Mouse (Mus musculus) hindbrain, embryonic 10.5 days (tissue): ENCODE measurements at regions not wholly inside any gene's neighbourhood (a gene's known extent, or its start where the extent isn't known, plus 50 kb on each side); places are given as distances from the start of the nearest gene placed in this dataset.

ENCODE experiments used
- DNase-seq: peaks from one replicate; pipeline ENCODE4 v3.0.0-alpha.2; 2017; ENCODE audit warnings: low spot score
- H3K27ac ChIP-seq: fragments of 300-500 bp; sonication (generic); 2 replicates; pipeline ENCODE4 v1.5.1; 2016; ENCODE audit warnings: mild to moderate bottlenecking, moderate library complexity
- H3K27me3 ChIP-seq: fragments of 300-500 bp; sonication (generic); 2 replicates; pipeline ENCODE4 v1.6.1; 2016; ENCODE audit warnings: mild to moderate bottlenecking; ENCODE audit not compliant: poor library complexity, insufficient read depth, severe bottlenecking
- H3K36me3 ChIP-seq: fragments of 300-500 bp; sonication (generic); 2 replicates; pipeline ENCODE4 v1.6.1; 2016; ENCODE audit warnings: mild to moderate bottlenecking, moderate library complexity
- H3K4me1 ChIP-seq: fragments of 300-500 bp; sonication (generic); replicated peaks from 2 replicates; pipeline ENCODE4 v1.6.1; 2016; ENCODE audit warnings: mild to moderate bottlenecking
- H3K4me3 ChIP-seq: fragments of 300-500 bp; sonication (generic); 2 replicates; pipeline ENCODE4 v1.5.1; 2016; ENCODE audit warnings: mild to moderate bottlenecking, moderate library complexity
- H3K9me3 ChIP-seq: fragments of 300-500 bp; sonication (generic); 2 replicates; pipeline ENCODE4 v1.6.1; 2016; ENCODE audit warnings: mild to moderate bottlenecking, moderate library complexity
- WGBS: fragments of 180-500 bp; shearing (Covaris S2); methylation state at CpG from one replicate; pipeline ENCODE4 v1.1.7; 2016; 5-methylcytosine and 5-hydroxymethylcytosine counted together

GRCm38 (mm10) chr8:9072724-9073123 is 382.4 kb upstream of the Arglu1 start:
- WGBS, result 95% methylated on average over 4 of the region's 4 CpGs
- DNase-seq, result no peak

GRCm38 (mm10) chr8:9072286-9072685 is 382.0 kb upstream of the Arglu1 start:
- Histone ChIP-seq H3K27ac (no peak overlapping the region), H3K4me3 (no peak overlapping the region), H3K4me1 (no peaks in the 10 kb centered on the region), H3K27me3 (no peaks in the 10 kb centered on the region), H3K36me3 (no peaks in the 10 kb centered on the region), H3K9me3 (no peaks in the 10 kb centered on the region)
- 89% methylated on average over 11 of the region's 11 CpGs for WGBS
- DNase-seq, result no peak

More at GRCm38 (mm10) chr8:9072724-9073123, 382.4 kb upstream of the Arglu1 start:
- Histone ChIP-seq H3K4me1 (no peaks in the 10 kb centered on the region), H3K4me3 (no peak overlapping the region), H3K27ac (no peak overlapping the region), H3K36me3 (no peaks in the 10 kb centered on the region), H3K27me3 (no peaks in the 10 kb centered on the region), H3K9me3 (no peaks in the 10 kb centered on the region)

DNA sequence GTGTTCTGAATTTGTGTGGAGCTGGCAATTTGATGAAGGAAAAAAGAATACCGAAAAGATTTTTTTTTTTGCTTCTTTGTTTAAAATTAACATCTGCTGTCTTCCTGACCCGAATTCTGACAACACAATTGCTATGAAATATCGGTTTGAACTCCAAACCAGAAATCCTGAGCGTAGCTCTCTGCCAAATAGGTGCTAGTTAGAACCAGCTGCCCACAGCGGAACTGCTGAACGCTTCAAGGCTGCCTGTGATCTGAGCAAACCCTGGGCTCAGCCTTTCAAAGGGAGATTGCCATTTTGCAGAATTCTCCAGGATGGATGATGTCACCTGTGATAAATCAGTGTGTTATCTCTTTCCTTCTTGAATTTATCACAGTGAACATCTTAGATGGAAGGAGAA is 380.6 kb upstream of the Arglu1 start:
- 90% methylated on average over 6 of the region's 6 CpGs for WGBS
- H3K4me1 ChIP-seq, result no peaks in the 10 kb centered on the region
- H3K27me3 ChIP-seq, result no peaks in the 10 kb centered on the region
- no peak overlapping the region for H3K4me3 ChIP-seq
- no peaks in the 10 kb centered on the region for H3K36me3 ChIP-seq
- no peaks in the 10 kb centered on the region for H3K9me3 ChIP-seq
- DNase-seq, result no peak
- H3K27ac ChIP-seq, result no peak overlapping the region

GRCm38 (mm10) chr8:9069845-9070244 is 379.5 kb upstream of the Arglu1 start:
- Histone ChIP-seq H3K27ac (no peak overlapping the region), H3K36me3 (no peaks in the 10 kb centered on the region), H3K4me1 (no peaks in the 10 kb centered on the region), H3K27me3 (no peaks in the 10 kb centered on the region), H3K9me3 (no peaks in the 10 kb centered on the region), H3K4me3 (no peak overlapping the region)
- DNase-seq, result no peak
- WGBS, result 80% methylated on average over 7 of the region's 7 CpGs

GRCm38 (mm10) chr8:9067731-9068130 is 377.4 kb upstream of the Arglu1 start:
- H3K36me3 ChIP-seq, result no peaks in the 10 kb centered on the region
- no peaks in the 10 kb centered on the region for H3K4me1 ChIP-seq
- 80% methylated on average over 1 of the region's 1 CpGs for WGBS
- DNase-seq, result no peak
- H3K27ac ChIP-seq, result no peak overlapping the region
- no peak overlapping the region for H3K4me3 ChIP-seq
- H3K27me3 ChIP-seq, result no peaks in the 10 kb centered on the region
- H3K9me3 ChIP-seq, result no peaks in the 10 kb centered on the region

DNA sequence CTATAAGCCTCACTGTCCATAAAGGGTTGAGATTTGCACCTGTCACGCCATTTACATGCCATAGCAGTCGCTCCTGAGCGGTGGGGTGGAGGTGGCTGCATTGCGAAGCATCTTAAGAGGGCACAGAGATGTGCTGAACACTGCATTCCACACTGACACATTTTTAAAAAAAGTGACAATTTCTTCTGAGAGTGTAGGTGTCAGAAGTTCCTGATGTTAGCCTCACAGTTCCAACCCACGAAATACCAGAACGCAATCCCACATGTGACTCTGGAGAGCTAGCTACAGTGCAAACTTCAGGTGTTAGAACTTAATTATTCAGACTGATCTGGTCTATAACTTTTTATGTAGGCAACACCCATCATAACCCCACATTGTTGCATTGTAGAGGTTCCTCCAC is 369.8 kb upstream of the Arglu1 start:
- no peaks in the 10 kb centered on the region for H3K36me3 ChIP-seq
- H3K4me3 ChIP-seq, result no peak overlapping the region
- no peak overlapping the region for H3K27ac ChIP-seq
- no peaks in the 10 kb centered on the region for H3K9me3 ChIP-seq
- H3K4me1 ChIP-seq, result no peaks in the 10 kb centered on the region
- 91% methylated on average over 6 of the region's 6 CpGs for WGBS
- no peaks in the 10 kb centered on the region for H3K27me3 ChIP-seq
- no peak for DNase-seq

DNA sequence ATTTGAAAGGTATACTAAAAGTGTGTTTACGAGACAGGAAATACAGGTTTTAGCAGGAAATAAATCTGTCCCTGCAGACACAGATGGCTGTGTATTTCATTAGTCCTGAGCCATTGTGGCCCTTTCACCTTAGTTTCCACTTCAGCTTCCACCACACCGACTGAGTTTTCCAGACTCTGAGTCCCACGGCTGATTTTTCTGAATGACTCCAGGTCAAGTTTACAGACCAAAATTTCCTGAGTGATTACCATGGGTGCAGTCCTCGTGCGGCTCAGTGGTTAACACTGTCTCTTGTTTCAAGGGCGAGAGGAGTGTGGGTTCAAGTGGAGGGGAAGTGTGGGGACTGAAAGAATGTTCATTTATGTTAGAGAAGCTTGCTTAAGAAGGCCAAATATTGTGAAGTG is 365.1 kb upstream of the Arglu1 start:
- no peaks in the 10 kb centered on the region for H3K36me3 ChIP-seq
- WGBS, result 84% methylated on average over 6 of the region's 6 CpGs
- H3K4me1 ChIP-seq, result no peaks in the 10 kb centered on the region
- H3K4me3 ChIP-seq, result no peak overlapping the region
- DNase-seq, result no peak
- no peaks in the 10 kb centered on the region for H3K9me3 ChIP-seq
- H3K27ac ChIP-seq, result no peak overlapping the region
- no peaks in the 10 kb centered on the region; the same call in 1 of the 2 replicates for H3K27me3 ChIP-seq

DNA sequence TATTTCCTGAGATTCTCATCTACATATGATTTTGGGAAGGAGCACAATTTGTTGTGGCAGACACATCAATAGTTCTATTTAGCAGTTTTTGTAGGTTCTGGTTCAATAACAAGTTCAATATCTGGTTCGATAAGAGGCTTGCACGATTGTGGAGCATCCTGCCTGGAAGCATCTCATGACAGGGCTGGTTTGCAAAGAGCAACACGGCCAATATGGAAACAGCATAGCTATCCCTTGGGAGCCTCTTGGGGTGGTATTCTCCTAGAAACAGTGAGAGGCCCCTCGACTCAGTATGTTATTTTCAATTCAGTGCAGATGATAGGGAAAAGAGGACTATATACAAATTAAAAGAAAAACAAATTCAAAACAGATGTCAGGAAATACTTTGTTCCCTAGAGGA is 364.5 kb upstream of the Arglu1 start:
- Histone ChIP-seq H3K36me3 (no peaks in the 10 kb centered on the region), H3K9me3 (no peaks in the 10 kb centered on the region), H3K4me1 (no peaks in the 10 kb centered on the region), H3K4me3 (no peak overlapping the region), H3K27ac (no peak overlapping the region), H3K27me3 (no peaks in the 10 kb centered on the region; the same call in 1 of the 2 replicates)
- 80% methylated on average over 4 of the region's 4 CpGs for WGBS
- DNase-seq, result no peak

DNA sequence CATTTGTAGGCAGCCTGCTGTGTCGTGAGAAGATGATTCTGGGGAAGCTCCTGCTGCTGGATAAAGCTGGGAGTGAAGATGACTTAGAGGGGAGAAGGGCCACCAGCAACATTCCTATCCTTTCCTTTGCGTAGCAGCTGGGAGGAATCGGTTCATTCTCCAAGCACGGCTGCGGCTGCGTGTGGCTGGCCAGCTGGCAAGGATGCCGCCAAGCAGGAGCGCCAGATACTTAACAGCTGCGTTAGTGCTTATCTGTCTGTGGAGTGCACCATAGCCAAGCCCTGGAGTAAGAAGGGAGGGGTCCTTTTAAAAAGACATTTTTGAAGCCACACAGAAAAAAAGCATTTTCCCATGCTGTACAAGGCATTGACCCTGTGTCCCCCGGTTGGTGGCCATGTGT is 361.4 kb upstream of the Arglu1 start:
- no peak overlapping the region for H3K27ac ChIP-seq
- no peaks in the 10 kb centered on the region for H3K36me3 ChIP-seq
- H3K4me1 ChIP-seq, result peaks cover 4% of the 10 kb centered on the region; the same call in 1 of the 2 replicates
- no peaks in the 10 kb centered on the region; the same call in 1 of the 2 replicates for H3K27me3 ChIP-seq
- WGBS, result 85% methylated on average over 10 of the region's 10 CpGs
- no peak for DNase-seq
- H3K9me3 ChIP-seq, result no peaks in the 10 kb centered on the region
- no peak overlapping the region for H3K4me3 ChIP-seq

DNA sequence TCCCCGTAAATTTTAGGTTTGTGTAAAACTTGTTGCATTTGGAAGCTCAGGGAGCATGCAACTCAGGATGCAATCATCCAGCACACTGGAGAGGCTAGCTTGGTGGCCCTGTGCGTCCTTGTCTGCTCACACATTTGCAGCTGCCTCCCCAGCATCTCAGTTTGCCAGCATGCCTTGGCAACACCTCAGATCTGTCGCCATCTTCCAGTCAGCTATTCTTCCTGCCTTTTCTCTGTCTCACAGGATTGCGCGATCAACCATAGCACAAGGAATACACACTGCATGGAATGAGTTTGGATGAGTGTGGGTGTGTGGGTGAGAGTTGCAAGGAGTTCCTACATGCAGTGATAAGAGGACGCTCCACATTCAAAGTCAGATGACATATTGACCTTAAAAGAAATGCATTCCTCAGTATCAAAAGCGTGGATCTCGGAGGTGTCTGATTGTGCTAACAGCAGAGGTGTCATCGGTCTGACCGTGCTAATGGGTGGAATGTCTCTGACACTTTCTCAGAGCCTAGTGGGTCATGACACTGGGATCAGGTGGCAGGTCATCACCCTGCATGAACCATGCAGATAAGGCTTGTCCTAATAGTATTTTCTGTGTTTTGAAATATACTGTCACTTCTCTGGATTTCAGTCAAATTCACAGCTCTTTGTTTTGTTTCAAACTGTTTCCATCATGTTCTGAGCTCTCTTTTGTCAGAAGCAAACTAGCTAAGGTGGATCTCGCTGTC is 360.6 kb upstream of the Arglu1 start:
- no peaks in the 10 kb centered on the region for H3K36me3 ChIP-seq
- H3K9me3 ChIP-seq, result no peaks in the 10 kb centered on the region
- WGBS, result 81% methylated on average over 11 of the region's 11 CpGs

DNA sequence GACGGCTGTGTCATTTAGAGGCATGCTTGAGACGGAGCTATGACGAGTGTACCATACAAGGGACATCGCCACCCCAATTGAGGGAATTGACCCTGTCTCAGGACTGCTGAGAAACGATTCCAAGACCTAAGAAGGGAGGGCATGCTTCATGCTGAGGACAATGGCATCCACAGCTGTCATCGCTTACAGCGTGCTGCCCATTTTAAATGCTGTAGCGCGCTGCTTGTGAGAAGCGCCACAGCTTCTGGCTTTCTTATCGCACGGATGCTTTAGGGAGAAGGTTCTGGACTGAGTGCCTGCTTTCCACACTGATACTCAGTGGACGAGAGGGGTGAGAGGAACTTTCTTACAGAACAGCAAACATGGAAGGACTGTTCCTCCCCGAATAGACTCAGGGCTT is 357.8 kb upstream of the Arglu1 start:
- Histone ChIP-seq H3K9me3 (no peaks in the 10 kb centered on the region), H3K4me1 (peaks cover 4% of the 10 kb centered on the region; the same call in 1 of the 2 replicates), H3K27me3 (no peaks in the 10 kb centered on the region; the same call in 1 of the 2 replicates), H3K36me3 (no peaks in the 10 kb centered on the region), H3K4me3 (no peak overlapping the region), H3K27ac (0 out of 2 replicates have a peak overlapping the region, but pooled peaks have one; percentile 23)
- no peak for DNase-seq
- WGBS, result 72% methylated on average over 14 of the region's 14 CpGs

More for the DNA sequence above, 360.6 kb upstream of the Arglu1 start:
- Histone ChIP-seq H3K4me1 (peaks cover 4% of the 10 kb centered on the region; the same call in 1 of the 2 replicates), H3K4me3 (no peak overlapping the region), H3K27ac (no peak overlapping the region), H3K27me3 (no peaks in the 10 kb centered on the region; the same call in 1 of the 2 replicates)
- DNase-seq, result no peak

DNA sequence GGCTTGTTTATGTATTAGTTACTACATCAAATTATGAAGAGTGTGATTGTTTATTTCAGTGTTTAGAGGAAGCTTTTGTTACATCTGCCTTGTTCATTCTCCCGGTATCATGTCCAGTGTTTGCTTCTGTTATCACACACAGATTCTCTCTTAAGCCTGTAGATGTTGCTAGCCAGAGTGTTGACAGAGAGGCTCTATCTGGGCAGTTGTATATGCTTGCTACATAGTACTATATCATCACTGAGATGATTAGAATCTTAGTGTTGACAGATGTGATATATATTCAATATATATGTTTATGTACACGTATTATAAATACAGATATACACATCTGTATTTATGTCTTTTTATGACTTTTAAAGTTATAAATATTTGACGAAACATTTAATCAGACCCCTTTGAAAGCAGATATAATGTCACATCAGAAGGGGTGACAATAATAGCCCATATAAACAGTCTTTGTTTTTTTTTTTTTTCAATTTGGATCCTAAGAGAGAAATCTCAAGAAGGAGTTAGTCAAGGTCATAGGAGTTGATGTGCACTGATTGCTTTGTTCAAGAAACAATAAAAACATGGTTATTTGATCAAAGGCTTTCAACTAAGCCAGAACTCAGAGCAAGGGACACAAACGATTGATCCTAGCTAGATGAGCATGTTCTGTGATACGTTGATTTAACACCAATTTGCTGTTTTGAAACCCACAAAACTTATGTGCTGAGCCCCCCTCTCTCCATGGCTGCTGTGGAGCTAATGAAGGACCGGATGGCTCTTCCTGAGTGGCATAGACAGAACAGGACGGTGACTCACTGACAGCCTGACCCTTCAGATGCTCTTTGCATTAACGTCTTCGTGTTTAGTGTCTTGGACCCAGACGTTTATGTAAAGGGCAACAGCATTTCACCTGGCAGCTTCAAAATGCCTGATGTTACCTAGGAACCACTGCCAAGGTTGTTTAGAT is 352.8 kb upstream of the Arglu1 start:
- 84% methylated on average over 10 of the region's 10 CpGs for WGBS
- Histone ChIP-seq H3K9me3 (no peaks in the 10 kb centered on the region), H3K36me3 (no peaks in the 10 kb centered on the region), H3K4me3 (no peak overlapping the region), H3K27ac (no peak overlapping the region), H3K27me3 (no peaks in the 10 kb centered on the region), H3K4me1 (peaks cover 3% of the 10 kb centered on the region; the same call in 1 of the 2 replicates)
- no peak for DNase-seq

DNA sequence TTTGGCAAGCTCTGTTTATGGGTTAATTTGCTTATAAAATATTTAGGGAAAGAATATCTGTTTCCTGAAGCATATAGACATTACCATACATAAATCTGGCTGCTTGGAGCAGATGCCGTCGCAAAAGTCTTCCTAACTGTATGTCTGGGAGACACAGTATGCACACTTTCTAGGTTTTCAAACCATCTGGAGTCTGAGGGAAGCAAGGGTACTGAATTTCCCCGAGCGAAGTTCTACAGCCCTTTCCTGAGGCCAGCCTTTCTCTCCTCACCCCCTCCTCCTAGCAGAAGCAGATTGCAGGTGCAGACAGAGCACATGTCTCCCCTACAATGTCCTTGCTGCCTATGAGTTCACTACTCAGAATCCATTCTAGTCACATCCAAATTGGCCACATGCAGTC is 338.8 kb upstream of the Arglu1 start:
- DNase-seq, result no peak
- Histone ChIP-seq H3K36me3 (no peaks in the 10 kb centered on the region), H3K4me1 (no peaks in the 10 kb centered on the region), H3K9me3 (no peaks in the 10 kb centered on the region), H3K27me3 (no peaks in the 10 kb centered on the region), H3K4me3 (no peak overlapping the region), H3K27ac (no peak overlapping the region)
- WGBS, result 92% methylated on average over 4 of the region's 4 CpGs
